Mouse (Mus musculus) myocyte (in vitro differentiated cells): ENCODE measurements around the gene Gm10130.
"Not testable (repeated sequence)": the region's sequence is repeated elsewhere in the genome, so short reads cannot be mapped to it uniquely, and the experiment has no call there.

Experiments used
- CEBPB ChIP-seq: IDR thresholded peaks from 2 replicates; pipeline ENCODE4 v1.6.1; 2011; ENCODE audit warnings: mild to moderate bottlenecking, moderate library complexity; ENCODE audit not compliant: poor library complexity, insufficient read depth, severe bottlenecking
- MAX ChIP-seq: IDR thresholded peaks from one replicate; pipeline ENCODE4 v1.6.1; 2011; ENCODE audit warnings: low read depth, mild to moderate bottlenecking, control low read depth
- MYOD1 ChIP-seq, 3 experiments: IDR thresholded peaks; one replicate each; pipeline ENCODE4 v1.6.1; 2011; ENCODE audit warnings: control low read depth in 2 of 3, low read depth in 2 of 3, mild to moderate bottlenecking in 2 of 3, moderate library complexity in 1 of 3; ENCODE audit not compliant: insufficient read length in 2 of 3, control insufficient read depth in 1 of 3
- POLR2A ChIP-seq: IDR thresholded peaks from one replicate; pipeline ENCODE4 v1.6.1; 2011; ENCODE audit warnings: low read depth, mild to moderate bottlenecking, control low read depth, moderate library complexity; ENCODE audit not compliant: insufficient read length
- TCF12 ChIP-seq: IDR thresholded peaks from one replicate; pipeline ENCODE4 v1.6.1; 2011; ENCODE audit warnings: mild to moderate bottlenecking, control low read depth; ENCODE audit not compliant: poor library complexity, insufficient read depth, severe bottlenecking

GRCm38 (mm10) chr2:150357136-150357535 is 33.6 kb downstream of the Gm10130 start:
- TF ChIP-seq MYOD1 (IDR thresholded peaks at IDR 0.05; ENCODE audit: control insufficient read depth in 1 of 3, insufficient read length in 2 of 3, low read depth in 2 of 3); TCF12; CEBPB; POLR2A; MAX: not testable (repeated sequence)
